Mouse (Mus musculus) frontal cortex, postnatal 36 days (tissue): ENCODE measurements at regions not wholly inside any gene's neighbourhood (a gene's known extent, or its start where the extent isn't known, plus 50 kb on each side); places are given as distances from the start of the nearest gene placed in this dataset.

Source experiments
- DNase-seq, 2 experiments: peaks; one replicate each; pipeline ENCODE4 v3.0.0; 2022; ENCODE audit warnings: low spot score in 2 of 2

- DNase-seq = no peak
These were observed 129.4 kb upstream of the Rcn1 start for GRCm38 (mm10) chr2:105528535-105528934.

DNA sequence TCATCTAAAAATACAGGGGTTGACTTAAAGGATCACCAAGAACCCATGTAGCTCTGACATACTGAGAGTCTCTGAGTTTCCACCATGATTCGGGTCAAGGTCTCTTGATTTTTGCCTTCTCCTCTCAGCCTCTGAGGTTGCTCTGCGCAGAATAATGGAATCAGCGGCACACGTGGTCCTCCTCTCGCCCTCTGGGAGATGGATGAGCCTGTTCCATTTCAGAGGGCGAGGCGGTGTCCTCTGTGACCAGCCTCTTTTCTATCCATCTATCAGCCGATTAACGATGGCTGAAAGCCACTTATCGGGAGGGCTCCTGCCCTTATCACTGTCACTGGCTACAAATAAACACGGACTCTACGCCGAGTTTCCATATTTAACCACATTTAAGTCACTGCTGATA is 124.6 kb upstream of the Pax6 start:
- no peak for DNase-seq

DNA sequence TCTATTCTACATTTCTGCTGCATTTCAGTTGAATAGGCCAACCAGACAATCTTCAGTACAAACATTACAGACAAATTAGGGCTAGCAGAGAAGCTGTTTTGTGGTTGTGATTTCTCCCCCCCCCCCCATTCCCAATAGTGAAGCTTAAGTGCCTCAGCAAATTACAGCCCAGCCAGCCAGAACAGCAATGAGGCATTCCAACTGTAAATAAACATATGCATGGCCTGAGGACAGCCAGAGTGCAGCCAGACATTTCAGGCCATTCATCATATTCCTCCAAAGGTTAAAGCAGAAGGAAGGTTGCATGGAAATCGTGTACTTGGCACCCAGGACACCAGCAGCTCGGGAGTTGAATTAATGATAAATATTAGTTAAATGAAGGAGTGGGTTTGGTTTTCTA is 116.6 kb upstream of the Pax6 start:
- no peak for DNase-seq

GRCm38 (mm10) chr2:105586782-105587181 is 81.9 kb upstream of the Pax6 start:
- no peak for DNase-seq

- DNase-seq = no peak
These were observed 74.6 kb upstream of the Pax6 start for GRCm38 (mm10) chr2:105594131-105594530.

- DNase-seq = no peak
These were observed 64.1 kb upstream of the Pax6 start for GRCm38 (mm10) chr2:105604553-105605116.

DNA sequence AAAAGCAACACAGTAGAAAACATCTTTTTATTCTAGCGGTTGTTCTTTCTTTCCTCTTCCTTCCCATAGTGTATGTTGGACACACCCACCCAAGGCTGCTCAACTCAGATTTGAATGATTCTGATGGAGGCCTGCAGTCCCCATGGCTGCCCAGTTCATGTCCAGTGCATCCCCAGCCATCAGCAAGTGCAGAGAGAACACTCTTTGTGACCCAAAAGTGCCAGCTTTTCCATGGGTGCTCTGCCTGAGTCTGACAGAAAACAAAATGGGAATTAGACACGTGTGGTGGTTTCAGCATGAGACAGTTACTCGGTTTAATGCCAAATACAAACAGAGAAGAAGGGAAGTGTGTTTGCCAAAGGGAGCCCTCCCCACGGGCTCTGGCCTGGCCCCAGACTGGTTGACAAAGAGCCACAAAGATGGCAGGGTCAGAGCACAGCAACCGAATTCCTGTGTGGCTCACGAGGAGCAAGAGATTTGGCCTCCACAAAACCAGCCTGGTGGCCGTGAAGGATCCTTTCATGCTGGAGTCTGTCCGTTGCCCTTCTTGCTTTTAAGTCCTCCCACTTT is 60.6 kb upstream of the Pax6 start:
- DNase-seq = no peak

- no peak for DNase-seq
These were observed 59.9 kb upstream of the Pax6 start for GRCm38 (mm10) chr2:105608756-105609155.

DNA sequence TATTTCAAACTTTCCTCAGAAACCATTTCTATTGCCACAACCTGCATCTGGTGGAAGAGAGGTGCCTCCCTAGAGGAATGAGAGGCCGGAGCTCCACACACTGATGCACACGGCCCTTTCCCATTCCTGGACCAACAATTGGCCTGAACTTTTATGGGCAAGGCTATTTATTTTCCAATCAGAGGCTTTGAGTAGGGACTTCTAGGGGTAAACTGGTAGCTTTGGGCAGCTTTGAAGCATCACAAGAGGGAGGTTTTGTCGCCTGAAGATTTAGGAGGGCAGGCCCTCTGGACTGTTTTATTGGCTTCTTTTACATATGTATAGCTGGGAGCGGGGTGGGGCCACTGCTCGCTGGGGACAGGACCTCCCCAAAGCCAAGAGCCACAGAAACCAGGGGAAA is 57.7 kb upstream of the Pax6 start:
- no peak for DNase-seq

GRCm38 (mm10) chr2:105611651-105612050 is 57.0 kb upstream of the Pax6 start:
- DNase-seq = no peak

- no peak for DNase-seq
These were observed 56.5 kb upstream of the Pax6 start for GRCm38 (mm10) chr2:105612051-105612664.

DNA sequence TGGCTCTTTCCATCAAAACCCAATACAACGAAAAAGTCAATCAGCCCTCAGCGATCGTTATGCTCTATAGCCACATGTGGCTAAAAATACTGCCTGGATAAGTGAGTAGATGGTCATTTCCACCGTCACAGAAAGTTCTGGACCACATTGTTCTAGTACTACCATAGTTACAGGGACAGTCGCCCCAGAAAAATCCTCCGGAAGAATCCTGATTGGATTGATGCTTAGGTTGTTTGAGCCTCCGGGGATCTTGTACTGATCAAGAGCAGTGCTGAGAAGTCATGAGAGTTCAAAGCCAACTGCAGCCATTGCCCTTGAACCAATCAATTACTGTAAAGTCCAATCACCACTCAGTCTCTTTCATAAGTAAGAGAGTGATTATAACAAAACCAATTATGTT is 56.0 kb upstream of the Pax6 start:
- DNase-seq = no peak

DNA sequence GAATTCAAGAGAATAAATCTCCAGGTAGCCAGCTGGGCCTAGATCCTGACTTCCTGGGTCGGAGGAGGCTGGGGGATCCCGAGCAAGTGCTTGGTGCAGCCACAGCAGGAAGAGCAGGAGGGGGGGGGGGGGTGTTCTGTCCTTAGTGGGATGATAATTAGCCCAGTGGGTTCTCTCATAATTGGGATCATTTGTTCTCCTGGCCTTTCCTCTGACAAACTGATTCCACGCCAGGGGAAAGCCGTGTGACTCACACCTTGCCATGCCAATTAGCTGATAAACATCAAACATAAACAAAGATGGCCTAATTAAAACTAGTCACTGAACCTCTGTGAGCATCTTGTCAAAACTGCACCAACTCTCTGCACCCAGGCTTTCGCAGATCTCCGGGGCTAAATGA is 55.5 kb upstream of the Pax6 start:
- no peak for DNase-seq

DNA sequence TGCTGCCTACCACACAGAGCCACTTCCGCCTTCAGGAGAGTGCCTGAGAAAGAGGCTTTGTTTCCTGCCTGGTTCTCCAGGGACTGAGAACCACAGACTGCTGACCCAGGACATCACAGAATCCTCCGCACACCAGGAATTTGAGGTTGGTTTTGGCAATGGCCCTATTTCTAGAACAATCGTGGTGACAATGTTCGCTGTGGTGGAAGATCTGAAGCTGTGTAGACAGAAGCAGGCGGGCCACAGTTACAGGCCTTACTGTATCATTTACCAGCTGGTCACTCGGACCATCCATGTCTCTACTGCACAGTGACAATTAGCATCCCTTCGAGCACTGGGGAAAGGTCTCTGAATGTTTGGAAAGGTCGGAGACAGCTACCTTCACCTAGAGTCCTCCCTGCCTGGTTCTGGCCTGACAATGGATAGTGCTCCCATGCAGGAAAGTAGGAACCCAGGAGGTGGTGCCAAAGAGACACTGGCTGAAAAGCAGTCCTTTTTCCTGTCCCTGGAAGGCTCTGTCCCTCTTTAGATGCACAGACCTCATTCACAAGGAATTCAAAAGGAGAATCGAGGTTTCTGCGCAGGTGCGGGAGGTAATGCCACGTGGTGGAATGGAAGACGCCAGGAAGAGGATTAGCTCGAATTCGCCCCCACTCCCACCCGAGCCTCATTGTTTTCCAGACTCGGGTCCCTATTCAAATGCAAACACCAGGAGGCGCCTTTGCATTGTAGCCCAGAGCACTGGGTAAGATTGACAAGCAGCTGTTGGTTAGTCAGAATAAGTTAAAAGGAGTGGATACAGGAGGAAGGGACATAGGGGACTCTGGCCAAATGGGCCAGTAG is 52.6 kb upstream of the Pax6 start:
- peak; percentile 22 to 47 for DNase-seq
